Mouse (Mus musculus) heart, adult 8-10 months (tissue): ENCODE results near the gene Arfgap3. TPM values are rescaled to one million over a fixed set of nuclear protein-coding genes. Genes with fewer than 3 reads are reported as not detected.
"Not testable (repeated sequence)": the region's sequence is repeated elsewhere in the genome, so short reads cannot be mapped to it uniquely, and the experiment has no call there.

Source experiments
- DNase-seq: peaks from one replicate; pipeline ENCODE4 v3.0.0; 2022; ENCODE audit warnings: low spot score
- total RNA-seq, 4 experiments: library from RNA; stranded (reverse); gene quantifications; 2 replicates each; pipeline ENCODE4 v1.2.4; 2022

The Arfgap3 gene
- total RNA-seq: 10 to 100 TPM; 10.2 to 11.8 (median 11.1) TPM

GRCm38 (mm10) chr15:83349954-83350711 is at the start of gene Arfgap3:
TSS of gene Arfgap3 (minus strand) at chr15:83350247.
- peak; percentile 91 for DNase-seq

DNA sequence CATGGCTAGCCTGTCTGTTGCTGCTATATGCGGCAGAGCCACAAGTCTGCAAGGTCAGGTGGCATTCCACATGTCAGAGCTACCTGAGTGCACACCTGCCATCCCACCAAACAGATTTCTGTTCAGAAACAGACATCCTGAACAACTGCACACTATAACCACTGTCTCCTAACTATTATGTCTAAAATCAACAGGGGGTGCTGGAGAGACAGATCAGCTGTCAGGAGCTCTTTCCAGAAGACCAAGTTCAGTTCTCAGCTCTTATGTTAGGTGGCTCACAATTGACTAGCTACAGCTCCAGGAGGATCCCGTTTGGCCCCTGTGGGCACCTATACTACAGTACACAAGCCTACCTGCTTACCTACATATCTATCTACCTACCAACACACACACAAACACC is 42.7 kb upstream of the Arfgap3 start:
- DNase-seq: no peak

GRCm38 (mm10) chr15:83387911-83388310 is 37.9 kb upstream of the Arfgap3 start:
- no peak for DNase-seq

- no peak for DNase-seq
These were observed 33.6 kb upstream of the Arfgap3 start for GRCm38 (mm10) chr15:83383633-83384032.

GRCm38 (mm10) chr15:83383136-83383535 is 33.1 kb upstream of the Arfgap3 start:
- DNase-seq: peak; percentile 47

- no peak for DNase-seq
These were observed 32.4 kb upstream of the Arfgap3 start for GRCm38 (mm10) chr15:83382467-83382866.

GRCm38 (mm10) chr15:83377153-83377552 is 27.1 kb upstream of the Arfgap3 start:
- no peak for DNase-seq

DNA sequence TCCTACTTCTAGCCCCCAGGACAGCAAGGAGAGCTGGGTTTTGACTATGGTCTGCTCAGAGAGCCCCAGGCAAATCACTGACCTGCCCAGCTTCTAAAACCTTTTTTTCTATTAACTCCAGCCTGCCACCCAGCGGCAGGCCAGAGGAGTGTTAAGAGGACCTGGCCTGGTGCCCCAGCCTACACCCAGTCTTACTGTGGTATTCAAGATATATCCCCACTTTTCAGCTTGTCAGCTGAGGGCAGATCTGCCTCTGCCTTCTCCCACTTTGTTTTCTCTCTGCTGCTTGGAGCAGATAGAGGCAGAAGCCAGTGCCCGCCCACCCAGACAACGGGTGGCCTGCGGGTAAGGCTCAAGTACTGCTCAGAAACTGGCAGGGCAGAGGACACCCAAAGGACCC is 25.1 kb upstream of the Arfgap3 start:
- peak; percentile 64 for DNase-seq

DNA sequence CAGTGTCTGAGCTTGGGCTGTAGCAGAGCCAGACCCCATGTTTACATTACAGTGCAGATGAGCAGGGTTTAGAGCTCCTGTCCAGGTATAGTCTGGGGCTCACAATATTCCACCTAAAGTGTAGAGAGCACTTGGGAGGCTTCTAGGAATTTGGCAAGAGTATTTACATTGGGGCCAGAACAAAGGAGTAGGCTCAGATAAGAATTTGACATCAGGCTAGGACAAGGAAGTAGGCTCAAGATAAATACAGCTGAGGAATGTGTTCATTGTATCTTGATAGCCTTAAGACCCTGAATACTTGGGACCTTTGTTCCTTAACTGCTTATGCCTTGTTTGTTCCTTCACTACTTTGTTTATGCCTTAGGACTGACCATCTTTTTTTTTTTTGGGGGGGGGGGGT is 24.0 kb upstream of the Arfgap3 start:
- no peak for DNase-seq

- DNase-seq: not testable (repeated sequence)
These were observed 18.7 kb upstream of the Arfgap3 start for GRCm38 (mm10) chr15:83368702-83369101.

- DNase-seq: no peak
These were observed 18.2 kb upstream of the Arfgap3 start for GRCm38 (mm10) chr15:83368261-83368660.

- DNase-seq: peak; percentile 50
These were observed 17.0 kb upstream of the Arfgap3 start for GRCm38 (mm10) chr15:83366933-83367552.

GRCm38 (mm10) chr15:83365697-83366096 is 15.7 kb upstream of the Arfgap3 start:
- DNase-seq: no peak

DNA sequence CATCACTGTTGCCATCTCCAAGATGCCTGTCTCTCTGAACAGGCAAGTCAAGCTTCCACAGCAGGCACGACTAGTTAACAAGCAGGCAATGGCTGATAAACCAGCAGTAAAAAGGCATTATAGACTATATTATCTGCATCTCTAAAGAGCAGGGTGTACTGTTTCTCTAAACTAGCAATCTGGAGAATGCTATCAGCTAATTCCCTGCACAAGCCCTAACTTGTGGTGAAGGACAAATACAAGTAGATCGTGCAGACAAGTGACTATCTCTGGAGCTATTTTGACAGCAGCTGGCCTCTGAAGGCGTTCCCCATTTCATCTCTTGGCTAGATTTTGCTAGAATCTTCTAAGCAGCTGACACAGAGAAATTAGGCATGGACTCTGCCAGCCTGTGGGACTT is 14.1 kb upstream of the Arfgap3 start:
- DNase-seq: no peak

DNA sequence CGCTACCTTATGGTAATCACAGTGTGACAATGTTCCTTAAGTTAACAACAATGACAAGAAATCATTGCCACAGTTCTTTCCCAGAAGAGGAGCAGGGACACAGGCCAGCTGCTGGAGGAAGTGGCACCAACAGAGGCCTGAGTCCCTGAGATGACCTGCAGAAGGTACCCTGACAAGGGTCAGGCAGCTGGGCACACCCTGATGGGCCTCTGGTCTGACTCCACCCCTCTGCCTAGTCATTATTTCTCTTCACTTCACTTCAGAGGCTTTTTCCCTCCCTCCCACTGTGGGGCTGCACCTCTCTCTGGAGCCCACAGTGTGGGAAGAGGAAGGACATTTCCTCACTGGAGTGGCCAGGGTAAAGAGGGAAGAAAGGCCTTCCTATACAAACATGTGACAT is 12.8 kb upstream of the Arfgap3 start:
- DNase-seq: not testable (repeated sequence)

GRCm38 (mm10) chr15:83360899-83361298 is 10.9 kb upstream of the Arfgap3 start:
- DNase-seq: not testable (repeated sequence)

DNA sequence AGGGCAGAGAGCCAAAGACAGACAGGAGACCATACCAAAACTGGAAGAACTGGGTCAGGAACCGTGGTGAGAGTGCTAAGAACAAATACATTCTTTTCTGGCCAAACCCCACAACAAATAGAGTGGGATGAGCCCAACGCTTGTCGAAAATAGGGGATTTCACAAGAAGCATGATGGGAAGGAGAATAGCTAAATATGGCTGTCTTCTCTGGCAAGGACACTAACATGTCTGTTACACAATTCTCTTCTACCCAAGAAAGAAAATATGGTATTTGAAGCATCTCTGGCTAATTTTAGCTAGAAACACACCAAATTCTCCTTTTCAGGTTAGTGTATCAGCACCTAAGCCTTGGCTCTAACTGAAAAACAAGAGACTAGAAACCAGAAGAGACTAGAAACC is 10.1 kb upstream of the Arfgap3 start:
- DNase-seq: no peak

DNA sequence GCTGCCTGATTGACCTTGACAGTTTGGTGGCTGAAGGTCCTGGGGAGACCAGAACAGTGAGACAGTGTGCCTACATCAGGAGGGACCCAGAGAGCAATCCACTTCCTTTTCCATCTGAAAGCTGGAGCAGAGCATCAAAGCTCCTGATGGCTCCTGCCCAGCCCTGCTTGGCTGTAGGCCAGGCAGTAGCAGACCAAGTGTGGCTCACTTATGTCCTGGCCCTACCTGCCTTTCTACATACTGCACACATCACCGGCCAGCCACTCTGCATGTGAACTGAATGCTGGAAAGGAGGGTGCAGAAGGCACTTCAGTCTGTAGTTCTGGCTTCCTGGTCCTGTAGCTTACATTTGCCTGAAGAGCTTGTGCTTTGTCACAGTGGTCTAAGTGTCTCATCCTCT is 8.4 kb upstream of the Arfgap3 start:
- no peak for DNase-seq

DNA sequence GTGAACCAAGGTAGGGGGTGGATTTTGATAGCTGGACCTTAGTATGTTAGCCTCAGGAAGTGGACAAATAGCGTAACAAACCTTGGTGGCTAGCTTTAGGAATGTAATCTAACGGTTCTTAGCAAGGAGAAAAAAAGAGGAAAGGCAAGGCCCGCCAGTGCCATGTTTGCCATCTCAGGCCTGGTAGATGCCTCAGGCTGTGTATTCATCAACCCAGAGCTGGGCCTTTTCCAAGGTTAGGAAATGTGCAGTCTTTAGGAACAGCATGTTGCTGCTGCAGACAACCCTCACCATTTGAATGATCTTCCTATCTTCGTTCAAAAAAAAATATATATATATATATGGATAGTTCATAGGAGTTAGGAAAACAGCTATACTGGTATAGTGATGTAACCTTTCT is 1.5 kb upstream of the Arfgap3 start:
- DNase-seq: no peak

DNA sequence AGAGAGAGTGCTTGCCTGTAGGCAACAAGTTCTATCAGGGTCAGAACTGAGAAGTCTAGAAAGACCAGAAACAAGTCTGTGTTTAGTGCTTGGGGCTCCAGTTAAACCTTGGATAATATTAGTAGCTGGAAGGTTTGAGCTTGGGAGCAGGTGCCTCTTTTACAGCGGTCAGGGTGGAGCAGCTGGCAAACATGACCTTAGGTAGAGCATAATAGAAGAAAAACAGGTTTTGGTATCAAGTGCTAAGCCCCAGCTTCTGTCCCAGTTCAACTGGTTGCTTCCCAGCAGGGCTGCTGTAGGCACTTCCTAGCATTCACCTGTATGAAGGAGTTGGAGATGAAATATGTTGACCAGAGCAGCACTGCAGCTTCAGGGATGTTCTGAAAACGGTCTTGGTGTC is 812 bp upstream of the Arfgap3 start:
- no peak for DNase-seq

DNA sequence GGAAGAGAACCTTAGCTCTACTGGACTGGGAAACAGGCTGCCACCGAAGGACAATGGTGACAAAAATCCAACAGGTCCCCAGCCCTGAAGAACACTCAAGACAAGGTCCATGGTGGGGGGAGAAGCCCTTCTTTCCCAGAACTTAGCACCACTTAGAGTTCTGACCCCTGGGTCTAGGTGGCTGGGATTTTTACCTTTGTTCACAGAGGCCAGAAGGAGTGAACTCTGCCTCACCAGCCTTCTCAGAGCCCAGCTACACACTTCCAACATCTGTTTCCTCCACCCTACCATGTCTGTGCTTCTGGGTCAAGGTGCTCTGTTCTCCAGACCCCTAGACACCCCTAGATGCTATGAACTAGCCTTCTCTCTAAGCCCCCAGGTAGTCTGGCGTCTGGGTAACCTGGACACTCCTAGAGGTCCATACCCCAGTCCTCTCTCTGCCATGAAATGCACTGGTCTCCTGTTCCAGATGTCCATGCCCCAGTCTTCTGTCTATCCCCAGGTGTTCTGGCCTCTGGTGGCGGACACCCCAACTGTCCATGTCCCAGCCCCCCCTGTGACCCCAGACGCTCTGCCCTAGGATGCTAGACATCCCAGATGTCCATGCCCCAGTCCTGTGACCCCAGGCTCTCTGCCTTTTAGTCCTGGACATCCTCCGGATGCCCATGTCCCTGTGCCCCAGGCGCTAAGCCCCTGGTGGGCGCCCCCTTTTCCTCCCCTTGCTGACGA is 658 bp downstream of the Arfgap3 start:
- DNase-seq: no peak

GRCm38 (mm10) chr15:83348747-83349146 is 1.3 kb downstream of the Arfgap3 start:
- DNase-seq: no peak
